Mouse (Mus musculus): ENCODE data around the gene Gpatch2. TPM values are rescaled to one million over a fixed set of nuclear protein-coding genes. Genes with fewer than 3 reads are reported as not detected.

Gene Gpatch2
- polyA plus RNA-seq, 1 experiment from 2014 or later: 15.9 TPM

- Histone ChIP-seq H3K9me3 (replicated peaks) (no peaks in the 10 kb centered on the region), H3K4me3 (replicated peaks) (no peak overlapping the region), H3K27me3 (no peaks in the 10 kb centered on the region), H3K27ac (replicated peaks) (no peak overlapping the region), H3K36me3 (peaks cover 19% of the 10 kb centered on the region), H3K4me1 (no peaks in the 10 kb centered on the region), H3K4me2 (replicated peaks) (no peak overlapping the region), H3K9ac (no peak overlapping the region)
- WGBS: 86% methylated on average over 6 of the region's 6 CpGs
- ATAC-seq (ENCODE audit: insufficient number of reproducible peaks, low FRiP score, low TSS enrichment, low read depth): no peak
These were observed 132.3 kb downstream of the Gpatch2 start for GRCm38 (mm10) chr1:187347606-187348005.

- no peaks in the 10 kb centered on the region for H3K4me1 ChIP-seq
- no peak; the same call in 1 of the 2 replicates for ATAC-seq (ENCODE audit: insufficient number of reproducible peaks, low FRiP score, low TSS enrichment, low read depth)
- H3K36me3 ChIP-seq: peaks cover 19% of the 10 kb centered on the region
- H3K27ac ChIP-seq (replicated peaks): no peak overlapping the region
- no peak overlapping the region for H3K9ac ChIP-seq
- H3K4me2 ChIP-seq (replicated peaks): no peak overlapping the region
- H3K9me3 ChIP-seq (replicated peaks): no peaks in the 10 kb centered on the region
- H3K27me3 ChIP-seq: no peaks in the 10 kb centered on the region
- WGBS: 87% methylated on average over 26 of the region's 26 CpGs
- H3K4me3 ChIP-seq (replicated peaks): no peak overlapping the region
These were observed 132.9 kb downstream of the Gpatch2 start for GRCm38 (mm10) chr1:187348053-187348820.

GRCm38 (mm10) chr1:187348859-187349258 is 133.6 kb downstream of the Gpatch2 start:
- no peaks in the 10 kb centered on the region for H3K27me3 ChIP-seq
- H3K4me2 ChIP-seq (replicated peaks): no peak overlapping the region
- H3K4me1 ChIP-seq: no peaks in the 10 kb centered on the region
- 91% methylated on average over 14 of the region's 14 CpGs for WGBS
- H3K9ac ChIP-seq: no peak overlapping the region
- no peak overlapping the region for H3K4me3 ChIP-seq (replicated peaks)
- no peaks in the 10 kb centered on the region for H3K9me3 ChIP-seq (replicated peaks)
- ATAC-seq (ENCODE audit: insufficient number of reproducible peaks, low FRiP score, low TSS enrichment, low read depth): no peak
- H3K27ac ChIP-seq (replicated peaks): no peak overlapping the region
- peaks cover 19% of the 10 kb centered on the region for H3K36me3 ChIP-seq

GRCm38 (mm10) chr1:187356169-187356568 is 140.9 kb downstream of the Gpatch2 start:
- no peak overlapping the region for H3K4me3 ChIP-seq (replicated peaks)
- no peak overlapping the region for H3K27ac ChIP-seq (replicated peaks)
- no peak for ATAC-seq (ENCODE audit: insufficient number of reproducible peaks, low FRiP score, low TSS enrichment, low read depth)
- H3K9me3 ChIP-seq (replicated peaks): no peaks in the 10 kb centered on the region
- WGBS: 63% methylated on average over 15 of the region's 15 CpGs
- H3K27me3 ChIP-seq: no peaks in the 10 kb centered on the region
- H3K36me3 ChIP-seq: peaks cover 4% of the 10 kb centered on the region; the same call in 1 of the 2 replicates
- no peaks in the 10 kb centered on the region for H3K4me1 ChIP-seq
- no peak overlapping the region for H3K9ac ChIP-seq
- no peak overlapping the region for H3K4me2 ChIP-seq (replicated peaks)

- ATAC-seq (ENCODE audit: insufficient number of reproducible peaks, low FRiP score, low TSS enrichment, low read depth): no peak
- no peak overlapping the region for H3K4me2 ChIP-seq (replicated peaks)
- H3K4me3 ChIP-seq (replicated peaks): no peak overlapping the region
- WGBS: 84% methylated on average over 8 of the region's 8 CpGs
- peaks cover 4% of the 10 kb centered on the region; the same call in 1 of the 2 replicates for H3K36me3 ChIP-seq
- H3K27me3 ChIP-seq: no peaks in the 10 kb centered on the region
- H3K27ac ChIP-seq (replicated peaks): no peak overlapping the region
- H3K9me3 ChIP-seq (replicated peaks): no peaks in the 10 kb centered on the region
- H3K4me1 ChIP-seq: no peaks in the 10 kb centered on the region
- no peak overlapping the region for H3K9ac ChIP-seq
These were observed 141.6 kb downstream of the Gpatch2 start for GRCm38 (mm10) chr1:187356904-187357303.

GRCm38 (mm10) chr1:187360240-187360639 is 144.9 kb downstream of the Gpatch2 start:
- no peak overlapping the region for H3K4me2 ChIP-seq (replicated peaks)
- no peaks in the 10 kb centered on the region for H3K36me3 ChIP-seq
- WGBS: 34% methylated on average over 3 of the region's 3 CpGs
- no peak overlapping the region for H3K4me3 ChIP-seq (replicated peaks)
- no peak overlapping the region for H3K27ac ChIP-seq (replicated peaks)
- no peak for ATAC-seq (ENCODE audit: insufficient number of reproducible peaks, low FRiP score, low TSS enrichment, low read depth)
- no peaks in the 10 kb centered on the region for H3K27me3 ChIP-seq
- no peaks in the 10 kb centered on the region for H3K4me1 ChIP-seq
- no peaks in the 10 kb centered on the region for H3K9me3 ChIP-seq (replicated peaks)
- no peak overlapping the region for H3K9ac ChIP-seq

GRCm38 (mm10) chr1:187362536-187362935 is 147.2 kb downstream of the Gpatch2 start:
- Histone ChIP-seq H3K9me3 (replicated peaks) (no peaks in the 10 kb centered on the region), H3K27me3 (no peaks in the 10 kb centered on the region), H3K27ac (replicated peaks) (no peak overlapping the region), H3K9ac (no peak overlapping the region), H3K4me3 (replicated peaks) (no peak overlapping the region), H3K4me1 (no peaks in the 10 kb centered on the region), H3K4me2 (replicated peaks) (no peak overlapping the region), H3K36me3 (no peaks in the 10 kb centered on the region)
- WGBS: 92% methylated on average over 5 of the region's 5 CpGs
- no peak for ATAC-seq (ENCODE audit: insufficient number of reproducible peaks, low FRiP score, low TSS enrichment, low read depth)

- ATAC-seq (ENCODE audit: insufficient number of reproducible peaks, low FRiP score, low TSS enrichment, low read depth): no peak
- Histone ChIP-seq H3K4me1 (no peaks in the 10 kb centered on the region), H3K36me3 (no peaks in the 10 kb centered on the region), H3K27ac (replicated peaks) (no peak overlapping the region), H3K4me3 (replicated peaks) (no peak overlapping the region), H3K9me3 (replicated peaks) (no peaks in the 10 kb centered on the region), H3K9ac (no peak overlapping the region), H3K4me2 (replicated peaks) (no peak overlapping the region), H3K27me3 (no peaks in the 10 kb centered on the region)
- 79% methylated on average over 3 of the region's 3 CpGs for WGBS
These were observed 150.1 kb downstream of the Gpatch2 start for GRCm38 (mm10) chr1:187365424-187365823.

GRCm38 (mm10) chr1:187366806-187367205 is 151.5 kb downstream of the Gpatch2 start:
- no peaks in the 10 kb centered on the region for H3K36me3 ChIP-seq
- H3K4me1 ChIP-seq: no peaks in the 10 kb centered on the region
- 55% methylated on average over 2 of the region's 2 CpGs for WGBS
- H3K4me3 ChIP-seq (replicated peaks): no peak overlapping the region
- no peak overlapping the region for H3K4me2 ChIP-seq (replicated peaks)
- no peak overlapping the region for H3K27ac ChIP-seq (replicated peaks)
- H3K27me3 ChIP-seq: no peaks in the 10 kb centered on the region
- no peak for ATAC-seq (ENCODE audit: insufficient number of reproducible peaks, low FRiP score, low TSS enrichment, low read depth)
- H3K9ac ChIP-seq: no peak overlapping the region
- H3K9me3 ChIP-seq (replicated peaks): no peaks in the 10 kb centered on the region

GRCm38 (mm10) chr1:187369049-187369448 is 153.7 kb downstream of the Gpatch2 start:
- Histone ChIP-seq H3K9me3 (replicated peaks) (no peaks in the 10 kb centered on the region), H3K4me2 (replicated peaks) (no peak overlapping the region), H3K27me3 (no peaks in the 10 kb centered on the region), H3K9ac (no peak overlapping the region), H3K36me3 (no peaks in the 10 kb centered on the region), H3K4me1 (no peaks in the 10 kb centered on the region), H3K27ac (replicated peaks) (no peak overlapping the region), H3K4me3 (replicated peaks) (no peak overlapping the region)
- ATAC-seq (ENCODE audit: insufficient number of reproducible peaks, low FRiP score, low TSS enrichment, low read depth): no peak
- WGBS: 55% methylated on average over 2 of the region's 2 CpGs

- Histone ChIP-seq H3K4me2 (replicated peaks) (no peak overlapping the region), H3K9me3 (replicated peaks) (no peaks in the 10 kb centered on the region), H3K4me3 (replicated peaks) (no peak overlapping the region), H3K27me3 (no peaks in the 10 kb centered on the region), H3K9ac (no peak overlapping the region), H3K27ac (replicated peaks) (no peak overlapping the region), H3K36me3 (no peaks in the 10 kb centered on the region), H3K4me1 (no peaks in the 10 kb centered on the region)
- 83% methylated on average over 6 of the region's 6 CpGs for WGBS
- ATAC-seq (ENCODE audit: insufficient number of reproducible peaks, low FRiP score, low TSS enrichment, low read depth): no peak
These were observed 158.2 kb downstream of the Gpatch2 start for GRCm38 (mm10) chr1:187373506-187373905.

GRCm38 (mm10) chr1:187374418-187374817 is 159.1 kb downstream of the Gpatch2 start:
- Histone ChIP-seq H3K4me2 (replicated peaks) (no peak overlapping the region), H3K36me3 (no peaks in the 10 kb centered on the region), H3K4me3 (replicated peaks) (no peak overlapping the region), H3K9ac (no peak overlapping the region), H3K27me3 (no peaks in the 10 kb centered on the region), H3K27ac (replicated peaks) (no peak overlapping the region), H3K9me3 (replicated peaks) (no peaks in the 10 kb centered on the region), H3K4me1 (no peaks in the 10 kb centered on the region)
- peak; percentile 51; the same call in 1 of the 2 replicates for ATAC-seq (ENCODE audit: insufficient number of reproducible peaks, low FRiP score, low TSS enrichment, low read depth)
- 90% methylated on average over 4 of the region's 4 CpGs for WGBS

All from embryonic facial prominence, embryonic 15.5 days (tissue).